Mouse (Mus musculus): ENCODE data around the gene Fosb.

Fosb gene

DNA sequence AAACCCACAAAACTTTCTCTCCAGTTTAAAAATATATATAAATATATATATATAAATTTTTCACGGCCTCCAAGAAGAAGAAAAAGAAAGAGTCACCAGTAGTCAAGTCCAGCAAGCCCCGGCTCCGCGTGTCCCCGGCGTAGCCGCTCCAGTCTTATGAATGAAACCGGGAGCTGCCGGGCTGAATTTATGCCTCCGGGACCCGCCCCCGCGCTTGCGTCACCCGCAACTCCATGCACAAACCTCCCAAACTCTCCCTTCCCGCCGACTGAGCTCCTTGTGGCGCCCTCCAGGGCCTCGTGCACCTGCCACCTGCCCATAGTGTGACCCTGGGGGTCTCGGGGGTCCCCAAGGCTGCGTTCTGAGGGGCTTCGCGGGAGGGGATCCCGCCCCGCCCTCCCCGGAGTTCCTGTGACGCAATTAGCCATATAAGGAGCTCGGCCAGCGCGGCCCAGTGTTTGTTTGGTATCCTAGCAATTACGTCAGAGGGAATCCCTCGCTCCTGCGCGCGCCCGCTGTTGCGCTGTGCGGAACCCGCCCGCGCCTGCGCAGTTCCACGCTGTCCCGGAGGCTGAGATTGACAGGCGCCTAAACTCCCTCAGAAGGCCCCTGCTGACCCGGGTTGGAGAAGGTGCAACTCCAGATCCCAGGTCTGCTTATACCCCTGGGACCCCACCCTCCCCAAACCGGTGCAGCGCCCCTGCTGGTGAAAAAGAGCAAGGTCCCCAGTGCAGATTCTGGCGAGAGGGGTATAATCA lies at the start of gene Fosb:
Gene Fosb (minus strand): TSS at position 168 of the 758 bp plus-strand sequence.
- DNase-seq (ENCODE audit: low spot score in 2 of 2) = peak; percentile 89 to 96

DNA sequence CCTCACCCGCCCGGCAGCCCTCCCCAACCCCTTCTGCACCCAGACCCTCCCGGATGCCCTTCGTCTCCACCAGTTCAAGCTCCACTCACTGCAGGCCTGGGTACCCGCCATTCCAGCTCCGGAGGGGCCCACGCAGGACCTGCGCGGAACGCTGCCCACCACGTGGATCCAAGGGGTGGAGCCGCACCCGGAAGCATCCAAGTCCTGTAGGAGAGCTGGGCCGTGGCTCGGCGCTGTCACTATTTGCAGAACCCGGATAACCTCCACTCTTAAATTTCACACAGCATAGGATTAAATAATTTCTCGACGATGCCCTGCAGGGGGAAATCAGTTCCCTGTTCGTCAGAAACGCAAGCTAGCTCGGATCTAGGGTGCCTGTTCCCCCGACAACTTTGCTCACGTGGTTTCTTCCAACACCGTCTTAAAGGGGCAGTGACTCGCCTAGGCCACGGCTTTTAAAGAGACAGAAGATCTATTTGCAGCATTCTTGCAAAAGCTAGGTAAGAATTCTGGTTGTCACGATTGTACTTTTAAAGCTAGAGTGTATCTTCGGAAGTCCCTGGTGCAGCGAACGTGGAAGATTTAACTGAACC lies 49.5 kb upstream of the Fosb start, which contains the start of the genes Cd3eap and Ppp1r13l:
Gene Cd3eap (minus strand): TSS at position 185 of the 593 bp plus-strand sequence.
Gene Ppp1r13l (plus strand): TSS at position 451 of the 593 bp plus-strand sequence.
- DNase-seq (ENCODE audit: low spot score in 2 of 2) = peak; percentile 81 to 90

DNA sequence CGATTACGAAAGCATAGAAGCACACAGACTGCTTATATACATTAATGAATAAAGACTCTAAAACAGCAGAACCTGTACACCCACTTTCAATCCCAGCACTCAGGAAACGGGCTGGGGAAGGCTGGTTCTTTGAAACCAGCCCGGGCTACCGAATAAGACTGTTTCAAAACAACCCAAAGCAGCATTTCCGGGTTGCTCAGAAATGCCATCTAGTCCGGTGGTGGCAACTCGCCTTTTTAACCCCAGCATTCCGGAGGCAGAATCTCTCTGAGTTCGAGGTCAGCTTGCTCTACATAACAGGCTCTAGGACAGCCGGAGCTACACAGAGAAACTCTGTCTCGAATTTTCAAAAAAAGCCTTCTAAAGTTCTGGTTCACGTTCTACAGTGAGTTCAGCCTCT lies 48.8 kb upstream of the Fosb start:
- DNase-seq (ENCODE audit: low spot score in 2 of 2) = no peak

DNA sequence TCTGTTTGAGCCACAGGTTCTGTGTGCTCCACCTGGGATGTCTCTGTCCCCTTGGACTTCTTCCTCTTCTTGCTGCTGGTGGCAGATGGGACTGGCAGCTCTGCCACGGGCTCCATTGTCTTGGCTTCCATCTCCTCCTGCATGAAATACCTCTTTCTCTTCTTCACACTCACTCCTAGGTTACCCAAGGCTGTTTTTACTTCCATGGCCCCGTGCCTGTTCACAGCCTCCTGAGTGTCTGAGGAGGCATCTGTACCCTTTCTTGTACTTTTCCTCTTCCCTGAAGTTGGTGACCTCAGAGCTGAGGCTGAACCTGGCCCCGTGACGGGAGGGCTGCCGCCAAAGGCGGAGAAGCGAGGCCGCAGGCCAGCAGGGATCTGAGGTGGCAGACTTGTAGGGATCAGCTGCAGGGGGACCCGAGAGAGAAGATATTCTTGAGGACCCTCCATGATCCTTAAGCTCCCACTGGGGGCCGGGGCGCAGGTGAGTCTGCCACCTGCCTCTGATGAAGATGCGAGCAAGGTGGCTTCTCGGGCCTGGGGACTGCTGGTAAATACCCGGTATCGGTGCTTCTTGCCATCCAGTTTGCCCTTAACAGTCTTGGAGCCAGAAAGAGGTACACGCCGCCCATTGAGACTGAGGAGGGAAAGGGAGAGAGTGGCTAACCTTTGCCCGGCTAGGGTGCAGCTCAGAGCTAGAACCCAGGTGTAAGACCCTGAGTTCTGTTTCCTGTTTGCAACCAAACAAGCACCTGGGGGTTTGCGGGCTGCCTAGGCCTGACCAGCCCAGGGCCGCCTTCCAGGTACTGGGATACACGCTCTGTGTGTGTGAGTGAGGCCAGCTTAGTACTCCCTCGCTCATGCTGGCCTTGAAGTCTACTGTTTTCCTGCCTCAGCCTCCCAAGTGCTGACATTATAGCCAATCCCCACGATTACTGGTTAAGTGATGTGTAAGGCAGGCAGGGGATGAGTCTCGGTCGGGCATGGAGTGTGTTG lies 47.8 kb upstream of the Fosb start:
- DNase-seq (ENCODE audit: low spot score in 2 of 2) = peak in 1 of 2 experiments; percentile 63

DNA sequence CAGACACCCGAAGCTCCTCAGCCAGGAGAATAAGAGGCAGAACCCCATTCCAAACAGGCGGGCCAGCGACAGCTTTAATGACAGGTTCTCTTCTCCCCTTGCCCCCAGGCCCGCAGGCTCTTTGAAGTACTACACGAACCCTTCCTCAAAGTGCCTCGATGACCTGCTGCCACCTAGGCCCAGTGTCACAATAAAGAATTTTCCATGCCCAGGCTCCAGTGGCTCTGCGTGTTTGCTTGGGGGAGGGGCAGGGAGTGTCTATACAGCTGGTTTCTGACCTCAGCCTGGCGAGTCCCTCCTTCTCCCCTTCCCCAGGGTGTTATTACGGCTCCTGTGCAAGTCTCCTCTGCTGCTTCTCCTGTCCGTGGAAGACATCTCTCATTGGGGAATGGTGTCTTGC lies 46.5 kb upstream of the Fosb start:
- DNase-seq (ENCODE audit: low spot score in 2 of 2) = no peak

DNA sequence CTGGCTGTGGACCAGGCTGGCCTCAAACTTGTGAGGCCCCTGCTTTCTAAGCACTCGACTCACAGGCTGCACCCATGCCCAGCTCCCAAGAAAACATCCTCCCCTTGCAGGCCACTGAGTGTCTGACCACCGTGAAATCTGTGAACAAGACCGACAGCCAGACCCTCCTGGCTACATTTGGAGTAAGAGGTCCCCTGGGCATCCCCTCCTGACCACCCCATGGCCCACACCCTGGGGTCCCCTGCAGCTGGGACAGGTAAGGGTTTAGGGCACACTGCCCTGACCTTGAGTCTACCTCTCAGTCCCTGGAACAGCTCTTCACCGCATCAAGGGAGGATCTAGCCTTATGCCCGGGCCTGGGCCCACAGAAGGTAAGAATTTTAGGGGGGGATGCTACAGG lies 45.1 kb upstream of the Fosb start:
- DNase-seq (ENCODE audit: low spot score in 2 of 2) = no peak

DNA sequence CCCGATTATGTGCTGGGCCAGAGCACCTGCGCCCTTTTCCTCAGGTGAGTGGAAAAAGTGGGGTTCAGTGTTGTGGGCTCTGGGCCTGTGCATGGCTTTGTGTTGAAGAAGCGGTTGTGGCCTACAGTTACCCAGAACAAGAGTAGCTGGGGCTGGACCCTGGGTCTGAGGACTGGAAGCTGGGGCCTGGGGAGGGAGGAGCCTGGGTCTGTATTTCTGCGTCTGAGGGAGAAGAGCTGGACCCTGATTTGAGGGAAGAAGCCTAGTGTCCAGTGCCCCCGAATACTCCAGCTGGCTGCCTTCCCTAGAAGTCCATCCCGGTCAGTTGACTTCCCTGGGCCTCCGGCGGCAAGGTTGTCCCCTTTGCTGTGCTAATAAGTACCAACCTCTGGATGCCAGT lies 40.4 kb upstream of the Fosb start:
- no peak for DNase-seq (ENCODE audit: low spot score in 2 of 2)

DNA sequence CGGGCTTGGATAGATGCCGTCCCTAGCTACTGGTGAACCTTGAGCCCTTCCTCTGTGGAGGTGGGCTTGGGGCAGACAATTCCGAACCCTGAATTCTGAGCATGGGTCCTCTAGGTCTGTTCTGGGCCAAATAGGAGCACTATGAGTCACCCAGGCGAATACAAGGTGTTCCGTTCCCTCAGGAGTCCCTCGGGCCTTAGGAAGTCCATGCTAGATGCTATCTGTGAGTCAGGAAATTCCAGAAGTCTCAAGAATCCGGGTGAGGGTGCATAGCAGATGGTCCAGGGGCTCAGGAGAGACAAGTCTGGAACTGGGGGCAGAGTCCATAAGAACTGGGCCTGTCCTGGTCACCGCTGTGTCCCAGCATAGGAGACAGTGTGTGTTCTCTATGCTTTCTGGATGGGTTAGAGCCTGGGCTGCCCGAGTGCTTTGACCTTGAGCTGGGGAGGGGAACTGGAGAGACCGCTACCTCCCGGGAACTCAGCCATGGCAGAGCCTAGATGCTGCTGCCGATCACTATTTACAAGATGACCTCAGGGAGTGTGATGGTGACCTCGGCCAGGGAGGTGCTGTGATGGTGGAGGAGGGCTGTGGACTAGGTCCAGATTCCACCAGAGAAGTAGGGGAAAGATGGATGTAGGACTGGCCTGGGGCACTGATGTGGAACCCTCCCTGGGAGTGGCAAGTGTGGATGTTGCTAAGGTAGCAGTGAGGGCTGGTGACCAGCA lies 39.5 kb upstream of the Fosb start:
- no peak for DNase-seq (ENCODE audit: low spot score in 2 of 2)

DNA sequence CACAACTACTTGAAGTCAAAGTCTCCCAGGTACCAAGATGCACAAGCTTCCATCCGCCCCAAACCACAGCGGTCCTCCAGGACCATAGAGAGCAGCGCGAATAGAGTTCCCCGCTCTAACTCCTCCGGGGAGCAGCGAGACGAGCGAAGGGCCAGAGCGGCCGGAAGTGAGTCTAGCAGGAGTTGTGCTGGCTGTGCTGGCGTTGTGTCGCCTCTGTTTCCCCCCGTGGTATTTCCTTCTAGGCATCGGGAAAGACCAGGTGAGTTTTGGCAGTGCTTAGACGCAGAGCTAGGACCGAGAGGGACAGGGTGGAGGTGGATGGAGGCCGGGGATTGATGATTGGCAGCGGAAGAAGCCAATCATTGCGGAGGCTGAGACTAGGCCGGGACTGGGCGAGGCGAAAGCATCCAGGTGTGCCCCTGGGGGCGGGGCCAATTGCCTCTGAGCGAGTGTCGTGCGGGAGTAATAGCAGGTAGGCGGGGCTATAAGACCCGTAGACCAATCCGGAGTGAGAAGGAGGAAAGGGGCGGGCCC lies 35.2 kb upstream of the Fosb start:
- DNase-seq (ENCODE audit: low spot score in 2 of 2) = peak; percentile 97 to 98

DNA sequence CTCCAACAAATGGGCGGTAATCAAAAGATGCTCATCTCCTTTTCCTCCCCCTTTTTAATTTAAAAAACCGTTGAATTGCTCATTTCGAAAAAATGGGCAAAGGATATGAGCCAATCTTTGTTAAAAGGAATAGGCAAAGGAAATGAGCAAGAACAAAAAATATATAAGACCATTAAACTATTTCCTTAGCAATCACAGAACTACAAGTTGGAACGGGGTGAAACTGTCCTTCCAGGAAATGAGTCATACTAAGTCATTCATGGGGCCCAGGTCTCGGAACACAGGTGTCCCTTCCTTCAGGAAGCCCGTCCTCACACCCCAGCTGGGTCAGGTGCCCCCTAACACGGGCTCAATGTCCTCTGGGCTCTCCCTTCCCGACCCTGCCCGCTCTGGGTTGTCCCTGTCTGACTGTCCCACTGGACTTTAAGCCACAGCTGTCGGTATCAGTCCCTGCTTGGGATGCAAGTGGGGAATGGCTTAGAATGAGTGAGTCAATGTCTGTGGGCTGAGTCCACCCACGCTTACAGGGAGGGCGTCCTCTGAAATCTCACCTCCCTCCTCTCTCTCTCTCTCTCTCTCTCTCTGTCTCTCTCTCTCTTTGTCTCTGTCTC lies 34.5 kb upstream of the Fosb start, which contains the start of gene Ercc1:
Gene Ercc1 (plus strand): TSS at position 542 of the 611 bp plus-strand sequence.
- no peak for DNase-seq (ENCODE audit: low spot score in 2 of 2)

DNA sequence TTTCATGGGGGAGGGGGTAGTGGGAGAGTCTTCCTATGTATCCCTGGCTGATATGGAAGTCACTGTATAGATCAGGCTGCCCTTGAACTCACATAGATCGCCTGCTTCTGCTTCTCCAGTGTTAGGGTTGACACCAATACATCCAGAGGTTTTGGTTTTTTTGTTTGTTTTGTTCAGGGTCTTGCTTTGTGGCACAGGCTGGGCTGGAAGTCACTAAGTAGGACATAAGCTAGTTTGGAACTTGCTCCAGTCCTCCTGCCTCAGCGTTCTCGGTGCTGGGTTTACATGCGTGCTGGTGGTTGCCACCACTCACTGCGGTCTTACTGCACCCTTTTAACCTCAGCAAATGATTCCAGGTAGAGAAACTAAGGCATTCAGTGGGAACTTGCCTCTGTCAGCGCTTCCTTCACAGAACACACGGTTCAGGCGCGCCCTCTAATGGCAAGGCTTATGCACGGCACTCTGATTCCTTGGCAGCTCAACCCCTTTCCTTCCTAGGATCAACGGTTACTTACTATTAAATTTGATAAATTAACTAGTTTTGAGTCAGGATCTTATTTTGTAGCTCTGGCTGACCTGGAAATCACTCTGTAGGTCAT lies 33.5 kb upstream of the Fosb start:
- peak; percentile 73 to 88 for DNase-seq (ENCODE audit: low spot score in 2 of 2)

DNA sequence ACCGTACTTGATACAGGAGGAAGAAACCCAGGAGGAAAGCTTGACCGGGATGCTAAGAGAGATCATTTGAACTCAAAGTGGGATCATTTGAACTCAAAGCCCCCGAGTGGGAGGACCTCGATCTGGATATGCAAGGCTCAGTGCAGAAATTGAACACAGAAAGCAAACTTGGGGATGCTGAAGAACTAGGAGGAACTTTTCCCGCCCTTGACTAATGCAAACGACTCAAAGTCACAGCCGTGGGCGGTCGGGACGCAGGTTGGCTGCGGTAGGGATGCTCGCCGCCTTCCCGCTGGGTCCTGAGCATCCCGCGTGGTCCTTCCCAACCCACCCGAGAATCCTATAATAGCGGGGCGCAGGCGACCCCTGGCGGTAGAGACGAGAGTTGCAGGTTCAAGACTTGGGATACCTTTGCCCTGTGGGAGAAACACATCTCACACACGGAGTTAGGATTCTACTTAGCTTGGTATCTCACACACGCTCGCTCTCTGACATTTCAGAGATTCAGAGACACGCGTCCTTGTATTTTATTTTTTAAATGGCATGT lies 32.7 kb upstream of the Fosb start:
- DNase-seq (ENCODE audit: low spot score in 2 of 2) = peak; percentile 73 to 92

DNA sequence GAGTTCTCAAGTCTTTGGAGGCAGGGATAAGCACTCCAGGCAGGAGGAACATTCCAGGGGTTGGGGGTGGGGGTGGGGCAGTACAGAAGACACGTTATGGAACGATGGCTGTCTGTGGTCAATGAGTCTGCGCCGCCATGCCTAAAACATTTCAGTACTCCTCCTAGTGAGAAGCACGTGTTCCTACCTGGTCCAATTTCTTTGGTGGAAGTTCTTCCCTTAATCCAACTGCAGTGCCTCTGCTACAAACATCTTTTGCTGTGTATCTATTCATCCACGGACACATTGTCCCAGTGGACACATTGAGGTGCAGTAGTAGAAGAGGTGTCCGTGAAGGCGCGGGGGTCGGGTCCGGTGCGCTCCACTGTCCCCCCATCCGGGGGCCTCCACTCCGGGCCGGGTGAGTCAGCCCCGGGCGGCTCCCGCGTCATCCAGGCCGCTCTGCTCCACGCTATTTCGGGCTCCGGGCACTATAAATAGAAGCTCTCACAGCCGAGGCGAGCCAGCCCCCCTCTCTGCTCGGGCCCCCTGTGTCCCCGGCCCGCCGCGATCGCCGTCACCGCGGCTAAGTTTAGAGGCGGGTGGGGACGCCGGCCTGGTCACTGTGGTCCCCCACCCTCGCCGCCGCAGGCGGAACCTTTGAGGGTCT lies 32.0 kb upstream of the Fosb start:
- DNase-seq (ENCODE audit: low spot score in 2 of 2) = no peak

DNA sequence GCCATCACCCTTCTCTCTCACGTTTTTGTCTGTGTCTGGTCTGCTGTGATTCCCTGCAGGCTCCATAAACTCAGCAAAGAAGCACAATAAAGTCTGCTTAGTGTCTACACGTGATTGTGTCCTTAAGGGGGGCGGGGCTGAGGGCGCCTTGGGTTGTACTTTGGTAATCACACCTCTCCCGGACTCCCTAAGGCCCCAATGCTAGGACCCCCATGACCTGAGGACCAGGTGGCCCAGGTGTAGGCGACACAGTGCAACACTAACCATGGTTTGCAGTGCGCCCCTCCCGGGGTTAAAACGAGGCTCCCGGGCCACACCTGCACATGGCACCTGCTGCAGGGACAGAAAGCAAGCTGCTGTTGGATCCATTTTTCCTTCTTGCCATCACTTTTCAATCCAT lies 31.4 kb upstream of the Fosb start:
- no peak for DNase-seq (ENCODE audit: low spot score in 2 of 2)

DNA sequence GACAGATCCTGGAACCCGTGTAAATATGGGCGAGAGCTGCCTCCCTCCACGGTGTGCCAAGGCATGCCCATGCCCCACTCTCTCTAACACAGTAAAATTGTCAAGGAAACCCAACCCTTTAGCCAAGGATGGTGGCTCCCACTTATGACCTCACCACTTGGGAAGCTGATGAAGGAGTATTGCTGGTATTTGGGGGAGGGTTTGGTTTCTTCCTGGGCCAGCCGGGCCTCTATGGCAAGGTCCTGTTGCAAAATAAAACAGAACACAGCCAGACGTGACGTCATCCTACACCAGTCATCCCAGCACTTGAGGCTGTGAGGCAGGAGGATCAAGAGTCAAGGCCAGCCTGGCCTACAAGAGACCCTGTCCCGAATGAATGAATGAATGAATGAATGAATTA lies 28.7 kb upstream of the Fosb start:
- DNase-seq (ENCODE audit: low spot score in 2 of 2) = no peak

DNA sequence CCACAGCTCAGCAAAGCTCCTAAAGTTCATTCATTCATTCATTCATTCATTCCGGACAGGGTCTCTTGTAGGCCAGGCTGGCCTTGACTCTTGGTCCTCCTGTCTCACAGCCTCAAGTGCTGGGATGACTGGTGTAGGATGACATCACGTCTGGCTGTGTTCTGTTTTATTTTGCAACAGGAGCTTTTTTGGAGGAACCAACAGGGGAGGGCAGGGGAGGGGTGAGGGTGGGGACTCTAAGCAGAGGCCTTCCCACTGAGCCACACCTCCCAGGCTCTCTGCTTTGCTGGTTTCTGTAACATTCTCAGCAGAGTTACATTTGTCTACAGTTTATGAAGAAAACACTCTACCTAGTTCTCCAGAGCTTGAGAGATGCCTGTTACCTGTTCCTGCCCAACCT lies 28.2 kb upstream of the Fosb start:
- no peak for DNase-seq (ENCODE audit: low spot score in 2 of 2)

DNA sequence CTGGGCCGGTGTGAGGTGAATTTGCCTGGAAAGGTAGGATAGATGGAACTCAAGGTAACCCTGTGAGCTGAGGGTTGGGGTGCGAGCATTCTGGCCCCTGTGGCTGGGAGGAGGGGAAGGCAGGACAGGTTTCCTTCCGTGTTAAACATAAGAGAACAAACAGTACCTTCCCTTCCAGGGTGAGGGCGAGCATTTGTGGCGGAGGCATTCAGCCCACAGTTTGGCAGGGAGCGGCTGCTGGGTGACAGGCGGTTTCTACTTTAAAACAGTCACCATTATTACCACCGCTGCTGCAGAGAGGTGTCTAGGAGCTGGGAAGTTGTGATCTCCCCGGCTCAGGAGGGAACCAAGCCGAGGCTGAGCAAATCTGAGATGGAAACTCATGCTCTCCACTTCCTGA lies 27.3 kb upstream of the Fosb start:
- DNase-seq (ENCODE audit: low spot score in 2 of 2) = no peak

DNA sequence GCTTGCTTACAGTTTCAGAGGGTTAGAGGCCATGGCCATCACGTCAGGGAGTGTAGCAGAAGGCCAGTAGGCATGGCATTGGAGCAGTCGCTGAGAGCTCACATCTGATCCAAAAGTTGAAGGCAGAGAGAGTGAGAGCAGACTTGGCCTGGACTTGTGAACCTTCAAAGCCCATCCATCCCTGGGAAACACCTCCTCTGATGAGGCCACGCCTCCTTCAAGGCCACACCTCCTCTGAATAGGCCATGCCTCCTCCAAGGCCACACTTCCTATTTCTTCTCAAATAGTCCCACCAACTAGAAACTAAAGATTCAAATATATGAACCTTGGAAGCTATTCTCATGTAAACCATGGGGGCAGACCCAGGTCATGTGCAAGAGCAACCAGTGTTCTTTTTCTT lies 25.7 kb upstream of the Fosb start:
- DNase-seq (ENCODE audit: low spot score in 2 of 2) = no peak

DNA sequence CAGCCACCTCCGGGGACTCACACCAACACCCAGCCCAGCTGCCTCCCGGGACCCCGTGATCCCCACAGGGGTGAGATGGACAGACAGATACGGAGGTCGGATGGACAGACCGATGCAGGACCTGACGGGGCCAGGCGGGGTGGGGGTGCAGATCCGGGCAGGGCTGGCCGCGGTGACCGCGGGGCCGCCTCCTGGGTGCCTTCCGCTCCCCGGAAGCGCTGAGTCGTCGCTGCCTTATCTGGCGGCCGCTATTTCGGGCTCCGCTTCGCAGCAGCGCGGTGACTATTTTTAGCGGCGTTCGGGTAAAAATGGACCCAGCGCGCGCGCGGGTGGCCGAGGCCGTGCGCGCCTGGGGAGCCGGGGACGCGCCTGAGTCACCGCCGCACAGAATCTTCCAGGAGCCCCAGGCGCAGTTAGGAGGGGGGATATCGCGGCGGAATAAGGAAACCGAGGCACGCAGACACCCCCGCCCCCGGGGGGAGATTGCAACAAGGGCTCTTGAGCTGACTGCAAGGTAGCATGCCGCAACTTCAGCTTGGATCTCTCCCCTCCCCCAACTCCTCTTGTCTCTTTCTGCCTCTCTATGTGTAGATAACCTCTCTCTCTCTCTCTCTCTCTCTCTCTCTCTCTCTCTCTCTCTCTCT lies 23.0 kb upstream of the Fosb start:
- peak; percentile 66 to 83 for DNase-seq (ENCODE audit: low spot score in 2 of 2)
